Mouse (Mus musculus) neutrophil, adult 5-6 weeks (primary cell): ENCODE measurements at regions not wholly inside any gene's neighbourhood (a gene's known extent, or its start where the extent isn't known, plus 50 kb on each side); places are given as distances from the start of the nearest gene placed in this dataset.
A peak's percentile ranks its signal among the peaks of the same experiment; 100 is the strongest.

Experiments
- ATAC-seq: fragments of 151-379, 151-347 bp; 2 replicates; pipeline ENCODE4 v1.8.0; 2017; ENCODE audit warnings: mild to moderate bottlenecking, moderate TSS enrichment; ENCODE audit not compliant: insufficient number of reproducible peaks, poor library complexity, low FRiP score, severe bottlenecking; ENCODE audit errors: extremely low read depth

- ATAC-seq = no peak
These were observed 182.1 kb upstream of the Chrm3 start for GRCm38 (mm10) chr13:10542723-10543122.

GRCm38 (mm10) chr13:10540197-10540940, 179.7 kb upstream of the Chrm3 start:
- ATAC-seq = peak; percentile 79

- peak; percentile 63; the same call in 1 of the 2 replicates for ATAC-seq
These were observed 178.3 kb upstream of the Chrm3 start for GRCm38 (mm10) chr13:10538927-10539326.

GRCm38 (mm10) chr13:10527251-10527650, 166.6 kb upstream of the Chrm3 start:
- ATAC-seq = no peak

- no peak for ATAC-seq
These were observed 166.0 kb upstream of the Chrm3 start for GRCm38 (mm10) chr13:10526470-10527207.

- ATAC-seq = no peak
These were observed 143.6 kb upstream of the Chrm3 start for GRCm38 (mm10) chr13:10504211-10504610.

GRCm38 (mm10) chr13:10455323-10455722, 94.7 kb upstream of the Chrm3 start:
- no peak for ATAC-seq

GRCm38 (mm10) chr13:10454667-10455066, 94.0 kb upstream of the Chrm3 start:
- no peak for ATAC-seq

GRCm38 (mm10) chr13:10451057-10451456, 90.4 kb upstream of the Chrm3 start:
- no peak for ATAC-seq

- no peak for ATAC-seq
These were observed 88.9 kb upstream of the Chrm3 start for GRCm38 (mm10) chr13:10449502-10449901.

- no peak for ATAC-seq
These were observed 87.2 kb upstream of the Chrm3 start for GRCm38 (mm10) chr13:10447806-10448205.

GRCm38 (mm10) chr13:10445679-10446078, 85.0 kb upstream of the Chrm3 start:
- no peak for ATAC-seq
